Mouse (Mus musculus): Measurements from ENCODE around the gene Plxnc1.

GRCm38 (mm10) chr10:94771496-94771895 lies 173.1 kb downstream of the Plxnc1 start:
- TF ChIP-seq CTCF (IDR thresholded peaks at IDR 0.05; ENCODE audit: low read depth) (no peak), EP300 (IDR thresholded peaks at IDR 0.05; ENCODE audit: low read depth) (no peak)

Data from liver, embryonic 14.5 days (tissue).